Mouse (Mus musculus): ENCODE data around the gene Selenoh. TPM values are rescaled to one million over a fixed set of nuclear protein-coding genes. Genes with fewer than 3 reads are reported as not detected.
A peak's percentile ranks its signal among the peaks of the same experiment; 100 is the strongest.

Selenoh gene
- polyA plus RNA-seq, 1 experiment from 2014 or later, result 272 TPM

DNA sequence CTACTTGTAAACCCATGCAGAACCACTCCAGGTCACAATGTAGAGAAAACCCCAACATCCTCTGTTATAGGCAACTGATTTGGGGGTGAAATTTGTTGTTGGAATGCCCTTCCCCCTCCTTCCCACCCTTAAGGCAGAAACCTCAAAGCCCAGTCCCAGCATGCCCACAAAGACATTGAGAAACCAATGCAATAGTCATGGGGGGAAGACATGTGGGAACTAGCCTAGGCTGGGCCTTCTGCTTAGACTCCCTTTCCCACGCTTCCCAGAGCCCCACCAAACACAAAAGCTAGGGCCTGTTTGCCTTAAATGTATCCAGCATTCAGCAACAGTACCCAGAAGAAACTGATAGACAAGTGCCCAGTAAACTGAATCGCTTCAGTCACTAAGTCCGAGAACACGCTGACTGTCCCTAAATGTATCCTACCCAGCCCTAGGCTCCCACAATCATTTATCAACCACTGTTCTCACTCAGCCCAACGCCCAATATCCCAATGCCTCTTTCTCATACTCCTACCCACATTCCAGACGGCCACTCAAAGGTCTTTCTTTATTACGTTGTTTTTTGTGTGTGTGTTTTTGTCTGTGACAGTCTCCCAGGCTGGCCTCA lies 44.1 kb downstream of the Selenoh start:
- Histone ChIP-seq H3K27ac (replicated peaks) (peak overlapping the region; percentile 78), H3K4me1 (peaks cover 62% of the 10 kb centered on the region), H3K36me3 (peaks cover 44% of the 10 kb centered on the region), H3K9ac (peak overlapping the region; percentile 20), H3K4me3 (no peak overlapping the region), H3K9me3 (no peaks in the 10 kb centered on the region), H3K4me2 (peak overlapping the region; percentile 28; the same call in 1 of the 2 replicates), H3K27me3 (replicated peaks) (no peaks in the 10 kb centered on the region)
- WGBS, result 51% methylated on average over 7 of the region's 7 CpGs
- no peak for ATAC-seq (ENCODE audit: extremely low read depth, insufficient number of reproducible peaks, low FRiP score, low TSS enrichment)

DNA sequence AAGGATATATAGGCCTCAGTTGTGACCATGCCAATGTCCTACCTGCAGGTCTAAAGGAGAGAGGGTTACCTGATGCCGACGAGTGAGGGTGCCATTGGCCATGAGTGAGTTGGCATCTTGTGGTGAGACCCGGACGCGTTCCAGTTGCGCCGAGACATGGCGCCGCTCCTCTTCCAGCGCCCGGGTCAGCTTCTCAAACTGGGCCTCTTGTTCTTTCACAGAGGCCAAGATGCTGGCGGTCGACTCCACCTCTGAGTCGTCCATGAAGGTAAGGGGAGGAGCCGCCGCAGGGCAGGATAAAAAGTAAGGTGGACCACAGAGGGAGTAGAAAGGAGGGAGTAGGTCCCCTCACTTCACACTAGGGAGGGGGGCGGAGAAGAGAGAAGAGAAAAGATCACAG lies 46.4 kb downstream of the Selenoh start:
- WGBS, result 91% methylated on average over 17 of the region's 17 CpGs
- H3K9ac ChIP-seq, result no peak overlapping the region
- ATAC-seq (ENCODE audit: extremely low read depth, insufficient number of reproducible peaks, low FRiP score, low TSS enrichment), result no peak
- H3K4me3 ChIP-seq, result no peak overlapping the region
- H3K36me3 ChIP-seq, result peaks cover 54% of the 10 kb centered on the region
- H3K4me1 ChIP-seq, result peaks cover 66% of the 10 kb centered on the region
- H3K27ac ChIP-seq (replicated peaks), result peak overlapping the region; percentile 13; the same call in 1 of the 2 replicates
- no peaks in the 10 kb centered on the region for H3K27me3 ChIP-seq (replicated peaks)
- H3K4me2 ChIP-seq, result no peak overlapping the region
- no peaks in the 10 kb centered on the region for H3K9me3 ChIP-seq

DNA sequence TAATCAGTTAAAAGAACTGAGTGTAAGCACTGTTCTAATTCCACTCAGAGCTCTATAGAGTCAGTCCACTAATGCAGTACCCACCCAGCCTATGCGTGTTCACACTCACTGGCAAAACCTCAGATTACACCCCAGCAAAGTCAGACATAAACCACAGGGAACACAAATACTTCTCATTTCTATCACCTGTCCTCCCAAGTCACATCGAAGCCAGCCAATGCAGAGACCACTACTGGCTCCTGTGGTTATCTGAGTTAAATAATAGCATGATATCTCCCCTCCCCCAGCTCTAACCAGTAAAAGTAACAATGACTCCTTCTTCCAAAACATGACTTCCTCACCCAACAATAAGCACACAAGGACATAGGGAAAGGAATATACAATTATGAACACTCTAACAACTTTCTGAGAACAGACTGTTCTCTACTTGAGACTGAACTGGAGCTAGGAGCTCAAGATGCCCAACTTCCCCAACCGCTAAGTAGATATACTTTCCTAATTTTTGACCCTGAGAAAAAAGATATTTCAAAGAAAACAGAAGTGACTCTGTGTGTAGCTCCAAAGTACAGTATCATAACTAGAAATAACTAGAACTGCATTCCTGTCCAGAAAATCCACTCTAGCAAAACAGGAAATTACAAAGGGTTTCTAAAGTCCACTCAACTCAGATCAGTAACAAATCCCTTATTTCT lies 47.0 kb downstream of the Selenoh start:
- WGBS, result 75% methylated on average over 3 of the region's 3 CpGs
- Histone ChIP-seq H3K27me3 (replicated peaks) (no peaks in the 10 kb centered on the region), H3K9me3 (no peaks in the 10 kb centered on the region), H3K36me3 (peaks cover 56% of the 10 kb centered on the region), H3K4me3 (no peak overlapping the region), H3K4me2 (no peak overlapping the region), H3K27ac (replicated peaks) (peak overlapping the region; percentile 13; the same call in 1 of the 2 replicates), H3K9ac (no peak overlapping the region), H3K4me1 (peaks cover 68% of the 10 kb centered on the region)
- no peak for ATAC-seq (ENCODE audit: extremely low read depth, insufficient number of reproducible peaks, low FRiP score, low TSS enrichment)

DNA sequence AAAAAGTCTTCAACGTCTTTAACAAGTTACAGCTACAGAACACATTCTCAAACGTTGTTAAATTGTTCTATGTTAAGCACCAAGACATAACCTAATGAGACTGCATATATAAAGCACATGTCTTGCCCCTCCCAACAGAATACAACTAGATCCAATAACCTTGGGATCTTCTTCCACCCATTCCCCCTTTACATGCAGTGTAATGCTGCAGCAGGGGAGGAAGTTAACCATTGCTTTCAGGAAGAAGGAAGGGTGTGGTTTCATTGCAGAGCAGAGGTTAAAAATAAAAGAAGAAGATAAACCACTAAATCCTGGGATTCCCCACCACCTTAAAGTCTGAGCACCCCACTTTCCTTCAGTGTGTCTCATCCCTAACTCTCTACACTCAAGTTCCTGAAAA lies 47.9 kb downstream of the Selenoh start:
- no peak overlapping the region for H3K4me3 ChIP-seq
- WGBS, result 63% methylated on average over 2 of the region's 2 CpGs
- peaks cover 60% of the 10 kb centered on the region for H3K36me3 ChIP-seq
- peak overlapping the region; percentile 13 for H3K27ac ChIP-seq (replicated peaks)
- no peak overlapping the region for H3K4me2 ChIP-seq
- ATAC-seq (ENCODE audit: extremely low read depth, insufficient number of reproducible peaks, low FRiP score, low TSS enrichment), result no peak
- H3K9ac ChIP-seq, result no peak overlapping the region
- no peaks in the 10 kb centered on the region for H3K9me3 ChIP-seq
- H3K4me1 ChIP-seq, result peaks cover 61% of the 10 kb centered on the region
- no peaks in the 10 kb centered on the region for H3K27me3 ChIP-seq (replicated peaks)

DNA sequence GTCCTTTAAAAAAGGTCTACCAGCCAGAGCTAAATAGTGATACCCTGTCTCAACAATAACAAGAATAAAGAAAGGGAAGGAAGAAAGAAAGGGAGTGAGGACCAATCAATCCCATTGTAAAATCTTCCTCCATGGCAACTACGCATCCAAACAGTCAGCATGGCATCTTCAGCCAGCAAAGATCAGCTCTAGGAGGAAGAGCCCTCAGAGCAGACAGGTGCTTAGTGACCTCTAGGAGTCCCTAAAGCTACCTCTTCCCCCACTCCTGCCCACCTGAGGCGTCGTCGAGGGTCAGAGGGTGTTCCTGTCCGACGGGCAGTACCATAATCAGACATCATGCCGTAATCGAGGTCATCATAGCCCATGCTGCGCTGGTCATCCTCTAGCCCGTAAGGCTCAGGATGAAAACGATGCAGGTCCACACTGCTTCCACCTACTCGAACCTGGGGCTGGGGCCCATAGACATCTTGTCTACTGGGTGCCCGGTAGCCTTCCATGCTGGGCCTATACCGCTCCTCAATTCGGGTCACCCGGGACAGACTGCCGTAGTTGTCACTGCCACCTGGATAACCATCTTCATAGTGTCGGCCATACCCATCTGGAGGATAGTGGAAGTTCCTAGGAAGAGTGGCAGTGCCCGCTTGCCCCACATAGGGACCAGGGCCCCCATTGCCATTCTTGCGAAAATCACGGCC lies 50.8 kb downstream of the Selenoh start:
- Histone ChIP-seq H3K36me3 (peaks cover 88% of the 10 kb centered on the region), H3K4me2 (no peak overlapping the region), H3K4me3 (no peak overlapping the region)

More for the DNA sequence above, 50.8 kb downstream of the Selenoh start:
- no peak for ATAC-seq (ENCODE audit: extremely low read depth, insufficient number of reproducible peaks, low FRiP score, low TSS enrichment)
- Histone ChIP-seq H3K9me3 (no peaks in the 10 kb centered on the region), H3K27ac (replicated peaks) (peak overlapping the region; percentile 86), H3K4me1 (peaks cover 42% of the 10 kb centered on the region), H3K27me3 (replicated peaks) (no peaks in the 10 kb centered on the region), H3K9ac (peak overlapping the region; percentile 58; the same call in 1 of the 2 replicates)
- WGBS, result 92% methylated on average over 21 of the region's 21 CpGs

Other genes starting within 250 kb of the Selenoh start
- 38.6 and 39.2 TPM in 2 replicates for gene Calcrl, start 245.4 kb downstream of the Selenoh start, polyA plus RNA-seq (2015; fragmentation: Nextera tagmentation; extraction: Ambion mirVana)
- 72.0 and 80.3 TPM in 2 replicates for gene Tfpi, start 194.0 kb downstream of the Selenoh start, polyA plus RNA-seq (2015; fragmentation: Nextera tagmentation; extraction: Ambion mirVana)
- 60.6 and 63.6 TPM in 2 replicates for gene Ctnnd1, start 20.0 kb downstream of the Selenoh start, polyA plus RNA-seq (2015; fragmentation: Nextera tagmentation; extraction: Ambion mirVana)
- 0.10 and 0.12 TPM in 2 replicates for gene Btbd18, start 11.7 kb downstream of the Selenoh start, polyA plus RNA-seq (2015; fragmentation: Nextera tagmentation; extraction: Ambion mirVana)
- not detected in 2 replicates for gene Gm28635, start 7.3 kb upstream of the Selenoh start, polyA plus RNA-seq (2015; fragmentation: Nextera tagmentation; extraction: Ambion mirVana)
- 26.1 and 26.6 TPM in 2 replicates for gene Med19, start 7.6 kb upstream of the Selenoh start, polyA plus RNA-seq (2015; fragmentation: Nextera tagmentation; extraction: Ambion mirVana)
- gene Tmx2, start 8.4 kb upstream of the Selenoh start, polyA plus RNA-seq (2015; fragmentation: Nextera tagmentation; extraction: Ambion mirVana), result 136 and 163 TPM in 2 replicates
- gene Zdhhc5, start 44.4 kb upstream of the Selenoh start, polyA plus RNA-seq (2015; fragmentation: Nextera tagmentation; extraction: Ambion mirVana), result 20.8 and 21.9 TPM in 2 replicates
- 16.4 and 18.5 TPM in 2 replicates for gene Clp1, start 56.6 kb upstream of the Selenoh start, polyA plus RNA-seq (2015; fragmentation: Nextera tagmentation; extraction: Ambion mirVana)
- 7.3 and 8.4 TPM in 2 replicates for gene Ypel4, start 63.3 kb upstream of the Selenoh start, polyA plus RNA-seq (2015; fragmentation: Nextera tagmentation; extraction: Ambion mirVana)
- gene Gm19426, start 72.9 kb upstream of the Selenoh start, polyA plus RNA-seq (2015; fragmentation: Nextera tagmentation; extraction: Ambion mirVana), result 5.7 and 6.5 TPM in 2 replicates
- gene Serping1, start 104.7 kb upstream of the Selenoh start, polyA plus RNA-seq (2015; fragmentation: Nextera tagmentation; extraction: Ambion mirVana), result 38.8 and 40.2 TPM in 2 replicates
- 92.5 and 114 TPM in 2 replicates for gene Ube2l6, start 128.1 kb upstream of the Selenoh start, polyA plus RNA-seq (2015; fragmentation: Nextera tagmentation; extraction: Ambion mirVana)
- 0.24 and 0.27 TPM in 2 replicates for gene Smtnl1, start 151.9 kb upstream of the Selenoh start, polyA plus RNA-seq (2015; fragmentation: Nextera tagmentation; extraction: Ambion mirVana)
- gene Timm10, start 156.2 kb upstream of the Selenoh start, polyA plus RNA-seq (2015; fragmentation: Nextera tagmentation; extraction: Ambion mirVana), result 72.3 and 89.1 TPM in 2 replicates
- gene Slc43a1, start 168.1 kb upstream of the Selenoh start, polyA plus RNA-seq (2015; fragmentation: Nextera tagmentation; extraction: Ambion mirVana), result 16.1 and 17.1 TPM in 2 replicates
- 0.72 and 0.99 TPM in 2 replicates for gene Rtn4rl2, start 215.9 kb upstream of the Selenoh start, polyA plus RNA-seq (2015; fragmentation: Nextera tagmentation; extraction: Ambion mirVana)